Mouse (Mus musculus) ZHBTc4 (cell line): Measurements from ENCODE around the gene Ppp2r3c.
"Not testable (repeated sequence)": the region's sequence is repeated elsewhere in the genome, so short reads cannot be mapped to it uniquely, and the experiment has no call there.

Source experiments
- DNase-seq: peaks from one replicate; pipeline ENCODE4 v3.0.0-alpha.2; 2011; ENCODE audit warnings: low read depth, low spot score

Ppp2r3c gene

GRCm38 (mm10) chr12:55302485-55303441 lies at the start of gene Ppp2r3c:
TSS of gene Ppp2r3c (minus strand) at chr12:55302998.
- peak; percentile 98 for DNase-seq

- DNase-seq: peak; percentile 53
Measured at GRCm38 (mm10) chr12:55344583-55344982, 41.8 kb upstream of the Ppp2r3c start.

- DNase-seq: peak; percentile 49
Measured at GRCm38 (mm10) chr12:55343998-55344397, 41.2 kb upstream of the Ppp2r3c start.

- not testable (repeated sequence) for DNase-seq
Measured at GRCm38 (mm10) chr12:55343045-55343444, 40.2 kb upstream of the Ppp2r3c start.

GRCm38 (mm10) chr12:55338490-55338889 lies 35.7 kb upstream of the Ppp2r3c start:
- not testable (repeated sequence) for DNase-seq

GRCm38 (mm10) chr12:55333662-55334061 lies 30.9 kb upstream of the Ppp2r3c start:
- peak; percentile 14 for DNase-seq

GRCm38 (mm10) chr12:55329351-55329750 lies 26.6 kb upstream of the Ppp2r3c start:
- DNase-seq: no peak

- DNase-seq: no peak
Measured at GRCm38 (mm10) chr12:55328784-55329183, 26.0 kb upstream of the Ppp2r3c start.

- no peak for DNase-seq
Measured at GRCm38 (mm10) chr12:55325702-55326101, 22.9 kb upstream of the Ppp2r3c start.

GRCm38 (mm10) chr12:55321642-55322291 lies 19.0 kb upstream of the Ppp2r3c start:
- peak; percentile 28 for DNase-seq

- peak; percentile 93 for DNase-seq
Measured at GRCm38 (mm10) chr12:55315192-55315591, 12.4 kb upstream of the Ppp2r3c start.

GRCm38 (mm10) chr12:55313901-55314300 lies 11.1 kb upstream of the Ppp2r3c start:
- DNase-seq: peak; percentile 51

- DNase-seq: peak; percentile 58
Measured at GRCm38 (mm10) chr12:55311841-55312240, 9.0 kb upstream of the Ppp2r3c start.

GRCm38 (mm10) chr12:55309501-55309900 lies 6.7 kb upstream of the Ppp2r3c start:
- DNase-seq: peak; percentile 27

- no peak for DNase-seq
Measured at GRCm38 (mm10) chr12:55308731-55309130, 5.9 kb upstream of the Ppp2r3c start.

- no peak for DNase-seq
Measured at GRCm38 (mm10) chr12:55307566-55307965, 4.8 kb upstream of the Ppp2r3c start.

- DNase-seq: peak; percentile 59
Measured at GRCm38 (mm10) chr12:55306371-55306770, 3.6 kb upstream of the Ppp2r3c start.

GRCm38 (mm10) chr12:55301472-55302300 lies 1.1 kb downstream of the Ppp2r3c start:
- DNase-seq: peak; percentile 20

- DNase-seq: no peak
Measured at GRCm38 (mm10) chr12:55300820-55301351, 1.9 kb downstream of the Ppp2r3c start.

- DNase-seq: no peak
Measured at GRCm38 (mm10) chr12:55299336-55299735, 3.5 kb downstream of the Ppp2r3c start, which contains the start of gene 1110008L16Rik. TSS of gene 1110008L16Rik (plus strand) at chr12:55299577.

- no peak for DNase-seq
Measured at GRCm38 (mm10) chr12:55298112-55298511, 4.7 kb downstream of the Ppp2r3c start.
